In the genomic region with DNA sequence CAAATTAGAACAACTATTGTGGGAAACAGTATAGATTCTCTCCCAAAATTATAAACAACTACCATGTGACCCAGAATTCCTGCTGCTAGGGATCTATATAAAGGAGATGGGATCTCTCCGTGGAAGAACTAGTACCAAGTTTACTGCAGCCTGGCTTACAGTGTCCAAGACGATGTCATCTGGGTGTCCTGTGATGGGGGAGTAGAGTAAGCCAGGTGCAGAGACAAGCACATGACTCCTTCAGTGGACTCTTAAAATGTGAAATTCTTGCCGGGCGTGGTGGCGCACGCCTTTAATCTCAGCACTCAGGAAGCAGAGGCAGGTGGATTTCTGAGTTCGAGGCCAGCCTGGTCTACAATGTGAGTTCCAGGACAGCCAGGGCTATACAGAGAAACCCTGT, we compare ENCODE assay signal across 9 mouse cellular contexts. TPM values are rescaled to one million over a fixed set of nuclear protein-coding genes. Genes with fewer than 3 reads are reported as not detected.
"Had no signal": no experiment of that assay in that cellular context is flagged by ENCODE, and none has a peak within 500 bp of the region (broad histone marks: within the 10 kb centered on the region; RNA-seq: fewer than 3 reads in every experiment).

No protein-coding gene starts in this region.

RNA-seq across cellular contexts. Expression of a gene that starts 51.2 kb away (rescaled TPM):
- polyA plus RNA-seq: limb, embryonic 10.5 days; limb, embryonic 11.5 days; limb, embryonic 12.5 days; midbrain, embryonic 10.5 days; midbrain, embryonic 11.5 days; midbrain, embryonic 12.5 days; midbrain, embryonic 13.5 days; midbrain, embryonic 16.5 days; neural tube, embryonic 11.5 days had no signal
